Mouse (Mus musculus) thymus, adult 2 months (tissue): ENCODE results near the gene Cnnm1. TPM values are rescaled to one million over a fixed set of nuclear protein-coding genes. Genes with fewer than 3 reads are reported as not detected.

ENCODE experiments used
- DNase-seq: peaks from one replicate; pipeline ENCODE4 v3.0.0; 2021
- H3K27ac ChIP-seq: fragments of 200-500 bp; 2 replicates; pipeline ENCODE4 v1.5.1; 2012; ENCODE audit warnings: low read length, control low read depth; ENCODE audit not compliant: control insufficient read depth, insufficient read depth
- H3K27me3 ChIP-seq: fragments of 200-500 bp; 2 replicates; pipeline ENCODE4 v1.6.1; 2012; ENCODE audit warnings: mild to moderate bottlenecking, low read length, moderate library complexity, mixed read lengths; ENCODE audit not compliant: control insufficient read depth, insufficient read depth
- H3K36me3 ChIP-seq: fragments of 200-500 bp; 2 replicates; pipeline ENCODE4 v1.6.1; 2012; ENCODE audit warnings: mild to moderate bottlenecking, low read length, moderate library complexity; ENCODE audit not compliant: control insufficient read depth, insufficient read depth
- H3K4me1 ChIP-seq: fragments of 200-500 bp; replicated peaks from 2 replicates; pipeline ENCODE4 v1.6.1; 2012; ENCODE audit warnings: low read length; ENCODE audit not compliant: control insufficient read depth, insufficient read depth
- H3K4me3 ChIP-seq: fragments of 200-500 bp; 2 replicates; pipeline ENCODE4 v1.5.1; 2012; ENCODE audit warnings: mild to moderate bottlenecking, low read length, control low read depth, moderate library complexity; ENCODE audit not compliant: control insufficient read depth, insufficient read depth
- CTCF ChIP-seq: fragments of 200-500 bp; IDR thresholded peaks from 2 replicates; pipeline ENCODE4 v1.5.1; 2012; ENCODE audit warnings: mild to moderate bottlenecking, control low read depth, low read length, moderate library complexity, borderline replicate concordance; ENCODE audit not compliant: control insufficient read depth, poor library complexity, insufficient read depth; ENCODE audit errors: extremely low read depth
- POLR2A ChIP-seq: fragments of 200-500 bp; IDR thresholded peaks from 2 replicates; pipeline ENCODE4 v1.6.1; 2012; ENCODE audit warnings: mild to moderate bottlenecking, low read length, control low read depth, moderate library complexity; ENCODE audit not compliant: control insufficient read depth, poor library complexity, insufficient read depth; ENCODE audit errors: extremely low read depth
- WGBS: fragments of 180-500 bp; shearing (Covaris S2); methylation state at CpG from one replicate; pipeline ENCODE4 v1.1.7; 2018; 5-methylcytosine and 5-hydroxymethylcytosine counted together
- polyA plus RNA-seq: library from polyadenylated mRNA; depleted of rRNA; stranded (reverse); fragments of >200 nt; gene quantifications from 2 replicates; pipeline ENCODE4 v1.2.3, GENCODE M21; 2012

Gene Cnnm1
- polyA plus RNA-seq, 1 experiment, result 2.9 TPM

- H3K4me3 ChIP-seq, result no peak overlapping the region
- H3K27ac ChIP-seq, result no peak overlapping the region
- peaks cover 7% of the 10 kb centered on the region for H3K4me1 ChIP-seq
- no peaks in the 10 kb centered on the region for H3K27me3 ChIP-seq
- no peak for DNase-seq
- H3K36me3 ChIP-seq, result 0 out of 2 replicates have a peak, but pooled peaks cover 5% of the 10 kb centered on the region
- TF ChIP-seq CTCF, result no peak
- TF ChIP-seq POLR2A, result no peak
- WGBS, result 93% methylated on average over 7 of the region's 7 CpGs
Measured at GRCm38 (mm10) chr19:43517808-43518207, 77.6 kb downstream of the Cnnm1 start.

GRCm38 (mm10) chr19:43518261-43518660 is 78.0 kb downstream of the Cnnm1 start:
- TF ChIP-seq POLR2A, result no peak
- TF ChIP-seq CTCF, result no peak
- WGBS, result 96% methylated on average over 7 of the region's 7 CpGs
- Histone ChIP-seq H3K4me1 (peaks cover 7% of the 10 kb centered on the region), H3K36me3 (0 out of 2 replicates have a peak, but pooled peaks cover 5% of the 10 kb centered on the region), H3K27ac (no peak overlapping the region), H3K27me3 (no peaks in the 10 kb centered on the region), H3K4me3 (no peak overlapping the region)
- DNase-seq, result no peak

- DNase-seq, result no peak
- TF ChIP-seq CTCF (no peak), POLR2A (no peak)
- H3K4me3 ChIP-seq, result no peak overlapping the region
- 0 out of 2 replicates have a peak, but pooled peaks cover 5% of the 10 kb centered on the region for H3K36me3 ChIP-seq
- no peak overlapping the region for H3K27ac ChIP-seq
- no peaks in the 10 kb centered on the region for H3K27me3 ChIP-seq
- WGBS, result 93% methylated on average over 10 of the region's 10 CpGs
- H3K4me1 ChIP-seq, result peaks cover 14% of the 10 kb centered on the region
Measured at GRCm38 (mm10) chr19:43519226-43519625, 79.0 kb downstream of the Cnnm1 start.

DNA sequence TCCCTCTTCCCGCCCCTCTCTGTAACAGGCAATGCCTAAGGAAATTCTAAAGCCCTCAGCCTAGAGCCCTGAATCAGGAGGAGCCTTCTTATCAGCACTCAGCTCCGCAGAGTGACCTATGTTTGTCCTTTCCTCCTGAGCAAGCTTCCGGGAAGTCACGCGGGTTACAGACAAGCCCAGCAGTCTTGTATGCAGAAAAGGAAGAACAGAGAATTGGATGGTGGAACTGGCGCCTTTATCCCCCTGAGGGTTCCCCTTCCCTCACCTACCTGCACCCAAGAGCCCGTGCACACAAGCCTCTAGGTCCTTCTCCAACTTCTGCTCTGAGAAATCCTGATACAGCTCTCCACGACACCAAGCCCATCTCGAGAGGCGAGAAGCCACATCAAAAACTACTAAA is 80.2 kb downstream of the Cnnm1 start:
- Histone ChIP-seq H3K4me3 (no peak overlapping the region), H3K27me3 (no peaks in the 10 kb centered on the region), H3K27ac (no peak overlapping the region), H3K36me3 (no peaks in the 10 kb centered on the region), H3K4me1 (peaks cover 19% of the 10 kb centered on the region)
- WGBS, result 25% methylated on average over 9 of the region's 10 CpGs
- TF ChIP-seq CTCF, result no peak
- no peak for TF ChIP-seq POLR2A
- no peak for DNase-seq

DNA sequence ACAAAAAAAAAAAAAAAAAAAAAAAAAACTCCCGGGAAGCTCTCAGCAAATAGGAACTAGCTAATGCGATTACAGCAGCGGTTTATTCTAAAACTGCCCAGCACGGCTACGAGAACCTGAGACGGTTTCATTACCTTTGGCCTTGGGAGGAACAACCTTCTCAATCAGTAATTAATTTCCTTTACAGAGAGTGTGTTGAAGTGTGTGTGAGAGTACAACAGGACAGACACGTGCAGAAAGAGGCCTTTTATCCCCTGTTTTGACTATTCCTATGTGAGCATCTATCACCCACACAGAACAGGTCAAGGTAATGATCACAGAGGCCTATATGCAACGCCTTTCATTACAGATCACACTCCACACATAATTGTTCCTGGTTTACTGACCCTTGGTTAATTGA is 81.1 kb downstream of the Cnnm1 start:
- Histone ChIP-seq H3K36me3 (no peaks in the 10 kb centered on the region), H3K4me3 (no peak overlapping the region), H3K4me1 (peaks cover 19% of the 10 kb centered on the region), H3K27me3 (no peaks in the 10 kb centered on the region), H3K27ac (no peak overlapping the region)
- 81% methylated on average over 8 of the region's 8 CpGs for WGBS
- TF ChIP-seq POLR2A, result no peak
- DNase-seq, result no peak

DNA sequence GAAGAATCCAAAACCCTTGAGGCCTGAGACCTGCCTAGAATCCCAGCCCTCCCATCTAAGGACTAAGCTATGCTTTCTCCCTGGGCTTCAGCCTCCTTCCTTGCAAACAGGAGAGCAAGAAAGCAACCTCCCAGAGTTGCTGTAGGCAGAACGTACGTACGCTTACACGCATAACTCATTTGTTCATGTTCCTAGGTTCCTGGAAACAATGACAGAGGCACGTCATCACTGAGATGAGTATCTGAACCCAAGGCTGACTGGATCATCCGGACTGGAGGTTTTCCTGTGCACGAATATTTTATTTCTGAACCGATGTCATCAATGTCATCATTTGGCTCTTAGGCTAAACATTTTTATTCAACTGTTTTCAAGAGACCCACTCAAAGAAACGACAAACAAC is 81.8 kb downstream of the Cnnm1 start:
- no peaks in the 10 kb centered on the region for H3K27me3 ChIP-seq
- no peak overlapping the region for H3K4me3 ChIP-seq
- 94% methylated on average over 9 of the region's 9 CpGs for WGBS
- H3K27ac ChIP-seq, result no peak overlapping the region
- TF ChIP-seq CTCF (no peak), POLR2A (no peak)
- DNase-seq, result no peak
- H3K4me1 ChIP-seq, result peaks cover 19% of the 10 kb centered on the region
- no peaks in the 10 kb centered on the region for H3K36me3 ChIP-seq

- TF ChIP-seq CTCF, result no peak
- no peak for TF ChIP-seq POLR2A
- 4% methylated on average over 12 of the region's 12 CpGs for WGBS
- no peaks in the 10 kb centered on the region for H3K36me3 ChIP-seq
- peak; percentile 26 for DNase-seq
- H3K27me3 ChIP-seq, result no peaks in the 10 kb centered on the region
- peaks cover 19% of the 10 kb centered on the region for H3K4me1 ChIP-seq
- peak overlapping the region; percentile 37 for H3K4me3 ChIP-seq
- peak overlapping the region; percentile 72 for H3K27ac ChIP-seq
Measured at GRCm38 (mm10) chr19:43523551-43523950, 83.3 kb downstream of the Cnnm1 start.
